Mouse (Mus musculus) stomach, postnatal 0 days (tissue): ENCODE measurements around the gene Fxn.

Experiments used
- CTCF ChIP-seq: IDR thresholded peaks from 2 replicates; pipeline ENCODE4 v1.5.1; 2016; ENCODE audit warnings: antibody characterized with exemption, low read depth, mild to moderate bottlenecking, moderate library complexity
- EP300 ChIP-seq: optimal IDR thresholded peaks from 2 replicates; pipeline ENCODE3; 2016; ENCODE audit warnings: antibody characterized with exemption

GRCm38 (mm10) chr19:24224500-24225304, 55.7 kb downstream of the Fxn start, which contains the start of gene Tjp2:
- peak; percentile 83 for TF ChIP-seq CTCF
- TF ChIP-seq EP300: no peak
